Mouse (Mus musculus) embryonic facial prominence, embryonic 15.5 days (tissue): ENCODE measurements around the gene Slc43a2. TPM values are rescaled to one million over a fixed set of nuclear protein-coding genes. Genes with fewer than 3 reads are reported as not detected.

Source experiments
- ATAC-seq: fragments of 200-750 bp; cut with Nextera tagmentation; 2 replicates; pipeline ENCODE4 v1.8.0; 2017; ENCODE audit warnings: low read depth, moderate TSS enrichment; ENCODE audit not compliant: insufficient number of reproducible peaks, low FRiP score, low TSS enrichment
- H3K27ac ChIP-seq: fragments of 300-500 bp; sonication (generic); replicated peaks from 2 replicates; pipeline ENCODE4 v1.5.1; 2015; ENCODE audit warnings: mild to moderate bottlenecking, inconsistent platforms
- H3K27me3 ChIP-seq: fragments of 300-500 bp; sonication (generic); 2 replicates; pipeline ENCODE4 v1.6.1; 2015; ENCODE audit warnings: inconsistent platforms
- H3K36me3 ChIP-seq: fragments of 300-500 bp; sonication (generic); 2 replicates; pipeline ENCODE4 v1.6.1; 2015; ENCODE audit warnings: mild to moderate bottlenecking, inconsistent platforms
- H3K4me1 ChIP-seq: fragments of 300-500 bp; sonication (generic); 2 replicates; pipeline ENCODE4 v1.6.1; 2015; ENCODE audit warnings: inconsistent platforms
- H3K4me2 ChIP-seq: fragments of 300-500 bp; sonication (generic); replicated peaks from 2 replicates; pipeline ENCODE4 v1.6.1; 2015; ENCODE audit warnings: mild to moderate bottlenecking, inconsistent platforms
- H3K4me3 ChIP-seq: fragments of 300-500 bp; sonication (generic); replicated peaks from 2 replicates; pipeline ENCODE4 v1.5.1; 2015; ENCODE audit warnings: mild to moderate bottlenecking, inconsistent platforms
- H3K9ac ChIP-seq: fragments of 300-500 bp; sonication (generic); 2 replicates; pipeline ENCODE4 v1.6.1; 2015; ENCODE audit warnings: inconsistent platforms
- H3K9me3 ChIP-seq: fragments of 300-500 bp; sonication (generic); replicated peaks from 2 replicates; pipeline ENCODE4 v1.6.1; 2016; ENCODE audit warnings: inconsistent platforms
- WGBS: fragments of 180-500 bp; shearing (Covaris S2); methylation state at CpG from one replicate; pipeline ENCODE4 v1.1.7; 2015; 5-methylcytosine and 5-hydroxymethylcytosine counted together
- polyA plus RNA-seq: library from polyadenylated mRNA; unstranded; fragments of >200 nt; fragmentation: Nextera tagmentation; extraction: Ambion mirVana; gene quantifications from 2 replicates; pipeline ENCODE4 v1.2.1, GENCODE M21; 2015

Gene Slc43a2
- polyA plus RNA-seq: 5.5 and 5.7 TPM in 2 replicates

GRCm38 (mm10) chr11:75531469-75532242, at the start of gene Slc43a2:
TSS of gene Slc43a2 (plus strand) at chr11:75531694.
- Histone ChIP-seq H3K9ac (peak within 1 kb of the TSS; percentile 63), H3K27ac (peak within 1 kb of the TSS; percentile 86), H3K4me2 (peak within 1 kb of the TSS; percentile 99), H3K4me1 (peaks cover 18% of the 10 kb centered on the region), H3K4me3 (peak within 1 kb of the TSS; percentile 64), H3K9me3 (no peaks in the 10 kb centered on the region), H3K36me3 (no peaks in the 10 kb centered on the region), H3K27me3 (no peaks in the 10 kb centered on the region)
- ATAC-seq: peak; percentile 90
- WGBS: under 1% methylated on average over 62 of the region's 62 CpGs

- peak overlapping the region; percentile 99 for H3K4me3 ChIP-seq
Observed at GRCm38 (mm10) chr11:75486192-75486591, 45.3 kb upstream of the Slc43a2 start.

GRCm38 (mm10) chr11:75486601-75487285, 44.8 kb upstream of the Slc43a2 start, which contains the start of gene Prpf8:
TSS of gene Prpf8 (plus strand) at chr11:75486816.
- H3K36me3 ChIP-seq: peaks cover 25% of the 10 kb centered on the region
- H3K27me3 ChIP-seq: 0 out of 2 replicates have a peak, but pooled peaks cover 2% of the 10 kb centered on the region
- under 1% methylated on average over 52 of the region's 52 CpGs for WGBS
- peak; percentile 99 for ATAC-seq
- peak within 1 kb of the TSS; percentile 88 for H3K9ac ChIP-seq
- H3K4me1 ChIP-seq: peaks cover 12% of the 10 kb centered on the region
- no peaks in the 10 kb centered on the region for H3K9me3 ChIP-seq
- H3K4me3 ChIP-seq: peak within 1 kb of the TSS; percentile 99
- peak within 1 kb of the TSS; percentile 77 for H3K27ac ChIP-seq
- H3K4me2 ChIP-seq: peak within 1 kb of the TSS; percentile 87

More at GRCm38 (mm10) chr11:75486192-75486591, 45.3 kb upstream of the Slc43a2 start:
- Histone ChIP-seq H3K9ac (no peak overlapping the region), H3K4me2 (peak overlapping the region; percentile 87), H3K9me3 (no peaks in the 10 kb centered on the region), H3K27ac (no peak overlapping the region), H3K36me3 (peaks cover 19% of the 10 kb centered on the region), H3K27me3 (0 out of 2 replicates have a peak, but pooled peaks cover 2% of the 10 kb centered on the region), H3K4me1 (peaks cover 12% of the 10 kb centered on the region)
- WGBS: 19% methylated on average over 3 of the region's 3 CpGs
- no peak for ATAC-seq

- no peak for ATAC-seq
- 17% methylated on average over 6 of the region's 6 CpGs for WGBS
- H3K27me3 ChIP-seq: 0 out of 2 replicates have a peak, but pooled peaks cover 2% of the 10 kb centered on the region
Observed at GRCm38 (mm10) chr11:75487496-75487895, 44.0 kb upstream of the Slc43a2 start.

GRCm38 (mm10) chr11:75494296-75495049, 37.0 kb upstream of the Slc43a2 start:
- no peaks in the 10 kb centered on the region for H3K9me3 ChIP-seq
- H3K36me3 ChIP-seq: peaks cover 97% of the 10 kb centered on the region
- no peaks in the 10 kb centered on the region for H3K4me1 ChIP-seq
- no peak for ATAC-seq
- no peaks in the 10 kb centered on the region for H3K27me3 ChIP-seq
- WGBS: 94% methylated on average over 10 of the region's 10 CpGs
- H3K9ac ChIP-seq: no peak overlapping the region
- H3K27ac ChIP-seq: no peak overlapping the region
- H3K4me3 ChIP-seq: no peak overlapping the region
- H3K4me2 ChIP-seq: no peak overlapping the region

More at GRCm38 (mm10) chr11:75487496-75487895, 44.0 kb upstream of the Slc43a2 start:
- Histone ChIP-seq H3K36me3 (peaks cover 32% of the 10 kb centered on the region), H3K4me1 (peaks cover 12% of the 10 kb centered on the region), H3K9ac (peak overlapping the region; percentile 88), H3K27ac (peak overlapping the region; percentile 77), H3K9me3 (no peaks in the 10 kb centered on the region), H3K4me2 (peak overlapping the region; percentile 87), H3K4me3 (peak overlapping the region; percentile 99)

- H3K9ac ChIP-seq: no peak overlapping the region
- H3K27ac ChIP-seq: no peak overlapping the region
- H3K27me3 ChIP-seq: no peaks in the 10 kb centered on the region
- H3K9me3 ChIP-seq: no peaks in the 10 kb centered on the region
- no peak for ATAC-seq
- H3K4me2 ChIP-seq: no peak overlapping the region
- peaks cover 97% of the 10 kb centered on the region for H3K36me3 ChIP-seq
- no peak overlapping the region for H3K4me3 ChIP-seq
- 88% methylated on average over 1 of the region's 1 CpGs for WGBS
- H3K4me1 ChIP-seq: no peaks in the 10 kb centered on the region
Observed at GRCm38 (mm10) chr11:75498126-75498525, 33.4 kb upstream of the Slc43a2 start.

GRCm38 (mm10) chr11:75508162-75508561, 23.3 kb upstream of the Slc43a2 start:
- peaks cover 18% of the 10 kb centered on the region for H3K4me1 ChIP-seq
- H3K27ac ChIP-seq: no peak overlapping the region
- no peaks in the 10 kb centered on the region for H3K27me3 ChIP-seq
- H3K9ac ChIP-seq: no peak overlapping the region; the same call in 1 of the 2 replicates
- H3K36me3 ChIP-seq: peaks cover 59% of the 10 kb centered on the region
- ATAC-seq: no peak
- no peak overlapping the region for H3K4me3 ChIP-seq
- 94% methylated on average over 4 of the region's 4 CpGs for WGBS
- H3K4me2 ChIP-seq: no peak overlapping the region
- H3K9me3 ChIP-seq: no peaks in the 10 kb centered on the region

- H3K36me3 ChIP-seq: peaks cover 51% of the 10 kb centered on the region
- H3K9ac ChIP-seq: no peak overlapping the region
- 55% methylated on average over 8 of the region's 8 CpGs for WGBS
- no peak overlapping the region for H3K4me3 ChIP-seq
- no peaks in the 10 kb centered on the region for H3K9me3 ChIP-seq
- ATAC-seq: no peak
- 0 out of 2 replicates have a peak overlapping the region, but pooled peaks have one; percentile 22 for H3K27ac ChIP-seq
- peaks cover 18% of the 10 kb centered on the region for H3K4me1 ChIP-seq
- H3K4me2 ChIP-seq: no peak overlapping the region
- no peaks in the 10 kb centered on the region for H3K27me3 ChIP-seq
Observed at GRCm38 (mm10) chr11:75508904-75509303, 22.6 kb upstream of the Slc43a2 start.

GRCm38 (mm10) chr11:75509741-75510626, 21.5 kb upstream of the Slc43a2 start, which contains the start of gene Rilp:
TSS of gene Rilp (plus strand) at chr11:75510094.
- peak within 1 kb of the TSS; percentile 85 for H3K27ac ChIP-seq
- H3K27me3 ChIP-seq: no peaks in the 10 kb centered on the region
- peak within 1 kb of the TSS; percentile 53 for H3K9ac ChIP-seq
- WGBS: 2% methylated on average over 43 of the region's 43 CpGs
- no peaks in the 10 kb centered on the region for H3K9me3 ChIP-seq
- peaks cover 40% of the 10 kb centered on the region for H3K36me3 ChIP-seq
- H3K4me1 ChIP-seq: peaks cover 18% of the 10 kb centered on the region
- peak; percentile 70 for ATAC-seq
- peak within 1 kb of the TSS; percentile 54 for H3K4me3 ChIP-seq
- H3K4me2 ChIP-seq: peak within 1 kb of the TSS; percentile 96

GRCm38 (mm10) chr11:75510627-75510993, 20.9 kb upstream of the Slc43a2 start:
- peak; percentile 88 for ATAC-seq

More at GRCm38 (mm10) chr11:75510627-75510993, 20.9 kb upstream of the Slc43a2 start:
- Histone ChIP-seq H3K27me3 (no peaks in the 10 kb centered on the region), H3K27ac (peak overlapping the region; percentile 85), H3K9ac (peak overlapping the region; percentile 53), H3K4me2 (peak overlapping the region; percentile 96), H3K4me3 (peak overlapping the region; percentile 54), H3K4me1 (peaks cover 18% of the 10 kb centered on the region), H3K36me3 (peaks cover 36% of the 10 kb centered on the region), H3K9me3 (no peaks in the 10 kb centered on the region)
- WGBS: 1% methylated on average over 24 of the region's 24 CpGs
